Mouse (Mus musculus) heart, adult 8-10 months (tissue): Measurements from ENCODE around the gene Slc25a1. TPM values are rescaled to one million over a fixed set of nuclear protein-coding genes. Genes with fewer than 3 reads are reported as not detected.

Source experiments
- DNase-seq: peaks from one replicate; pipeline ENCODE4 v3.0.0; 2022; ENCODE audit warnings: low spot score
- total RNA-seq, 4 experiments: library from RNA; stranded (reverse); gene quantifications; 2 replicates each; pipeline ENCODE4 v1.2.4; 2022

Slc25a1 gene
- total RNA-seq, 4 experiments from 2014 or later, result 4.6 to 7.9 (median 7.2) TPM

DNA sequence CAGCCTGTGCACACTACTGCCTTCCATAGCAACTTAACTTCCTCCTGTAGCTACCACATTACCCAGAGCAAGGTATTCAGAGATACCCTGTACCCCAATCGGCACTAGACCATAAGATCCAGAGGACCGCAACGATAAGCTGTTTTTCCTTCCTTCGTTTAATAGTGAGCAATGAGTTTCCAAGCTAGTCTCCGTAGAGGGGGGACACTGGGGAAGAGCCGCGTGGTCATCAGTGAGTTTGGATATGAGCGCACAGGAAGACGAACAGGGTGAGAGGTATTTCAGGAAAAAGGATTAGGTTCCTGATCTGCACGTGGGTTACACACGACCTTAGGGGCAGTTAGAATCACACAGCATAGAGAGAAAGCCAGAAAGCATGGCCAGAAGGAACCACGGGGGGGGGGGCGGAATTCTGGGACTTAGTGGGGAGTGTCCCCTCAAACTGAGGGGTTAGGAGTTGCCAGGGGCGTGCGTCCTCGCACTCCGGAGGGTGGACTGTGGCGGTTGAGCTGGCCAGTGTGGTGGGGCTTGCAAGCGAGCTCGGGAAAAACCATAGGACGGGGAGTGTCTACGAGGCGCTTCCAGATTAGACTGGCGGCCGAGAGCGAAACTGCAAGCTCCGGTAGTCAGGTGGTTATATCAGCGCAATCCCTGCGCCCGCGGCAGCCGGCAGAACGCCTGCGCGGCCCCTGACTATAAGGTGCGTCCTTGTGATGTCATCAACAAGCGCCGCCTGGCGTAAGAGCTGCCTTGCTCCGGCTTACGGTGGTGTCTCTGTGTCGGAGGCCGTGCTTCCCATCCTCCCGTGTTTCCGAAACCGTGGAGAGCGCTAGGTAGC is 6.5 kb downstream of the Slc25a1 start:
- peak; percentile 94 for DNase-seq

DNA sequence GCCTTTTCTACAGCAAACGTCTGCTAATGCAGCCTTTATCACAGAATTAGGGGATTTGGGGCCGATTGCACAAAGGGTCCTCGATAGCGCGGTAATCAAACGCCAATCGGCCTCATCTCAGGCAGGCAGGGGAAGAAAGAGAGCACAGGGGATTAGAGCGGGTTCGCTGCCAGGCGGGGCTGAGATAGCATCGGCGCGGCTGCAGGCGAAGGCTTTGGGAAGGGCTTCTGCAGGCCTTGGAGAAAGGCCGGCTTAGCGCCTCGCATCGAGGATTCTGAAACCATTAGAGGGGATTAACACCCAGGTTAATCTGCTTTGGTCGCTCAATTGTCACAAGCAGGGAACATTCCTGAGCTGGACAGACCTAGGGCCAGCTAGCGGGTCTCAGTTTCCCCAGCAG is 7.4 kb downstream of the Slc25a1 start:
- DNase-seq, result no peak

DNA sequence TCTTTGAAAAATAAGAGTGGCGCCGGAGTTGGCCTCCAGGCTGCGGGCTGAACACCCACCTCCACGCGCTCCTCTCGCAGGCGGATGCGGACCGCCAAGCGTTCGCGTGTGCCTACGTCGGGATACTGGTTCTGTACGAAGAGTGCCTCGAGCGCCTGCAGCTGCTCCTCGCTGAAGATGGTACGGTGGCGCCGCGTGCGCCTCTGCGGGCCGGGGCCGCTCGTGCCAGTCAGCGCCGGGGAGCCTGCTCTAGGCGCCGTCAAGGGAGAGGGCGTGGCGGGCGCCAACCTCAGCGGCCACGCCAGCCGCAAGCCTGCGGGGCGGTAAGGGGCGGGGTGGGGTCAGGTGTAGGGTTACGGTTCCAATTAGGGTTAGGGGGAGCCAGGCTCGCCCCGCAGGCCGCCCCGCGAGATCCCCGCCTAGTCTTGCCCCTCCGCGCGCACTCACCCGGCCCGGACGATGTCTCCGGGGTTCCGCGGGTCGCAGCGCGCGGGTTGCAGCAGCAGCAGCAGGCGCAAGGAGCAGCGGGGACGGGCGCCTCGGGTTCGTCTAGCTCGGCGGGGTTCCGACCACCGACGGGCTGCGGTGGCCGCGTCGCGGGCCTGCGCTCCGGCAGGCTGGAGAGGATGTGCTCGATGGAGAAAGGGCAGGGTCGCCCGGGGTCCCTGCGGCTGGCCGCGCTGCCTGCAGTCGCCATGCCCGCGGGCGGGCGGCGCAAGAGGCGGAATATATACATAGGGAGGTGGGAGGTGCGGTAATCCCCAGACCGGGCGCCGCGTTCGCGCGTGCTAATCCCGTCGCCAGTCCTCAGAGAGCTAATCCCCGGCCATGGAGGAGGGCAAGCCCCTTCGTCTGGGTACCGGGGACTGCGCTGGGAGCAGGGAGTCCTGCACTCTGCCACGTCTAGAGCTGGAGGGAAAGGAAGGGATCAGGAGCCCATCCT is 13.4 kb downstream of the Slc25a1 start, which contains the start of gene Gsc2:
Gsc2 (minus strand) TSS at position 753 of the 943 bp plus-strand sequence.
- no peak for DNase-seq

DNA sequence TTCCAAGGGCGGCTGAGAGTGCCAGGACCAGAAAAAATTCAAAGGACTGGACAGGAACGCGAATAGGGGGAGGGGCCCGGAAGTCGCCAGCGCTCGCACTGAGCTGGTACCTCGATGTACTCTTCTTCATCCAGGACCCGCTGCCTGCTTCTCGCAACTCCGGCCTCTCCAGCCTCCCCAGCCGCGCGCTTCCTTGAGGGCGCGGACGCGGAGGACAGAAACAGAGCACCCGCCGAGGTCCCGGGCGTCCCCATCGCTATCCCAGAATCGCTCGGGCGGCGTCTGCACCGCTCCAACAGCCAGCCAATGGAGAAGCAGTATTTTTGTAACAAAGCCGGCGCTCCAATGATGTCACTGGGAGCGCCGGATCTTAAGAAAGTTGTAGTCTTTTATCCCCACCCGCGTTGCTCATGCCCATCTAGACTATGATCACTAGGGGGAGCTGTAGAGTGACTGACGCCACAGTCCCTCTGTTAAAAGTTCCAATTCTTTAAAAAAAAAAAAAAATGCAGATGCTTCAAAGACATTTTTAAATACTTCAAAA is 16.9 kb downstream of the Slc25a1 start, which contains the start of gene Ess2:
Ess2 (minus strand) TSS at position 297 of the 544 bp plus-strand sequence.
- DNase-seq, result peak; percentile 97

DNA sequence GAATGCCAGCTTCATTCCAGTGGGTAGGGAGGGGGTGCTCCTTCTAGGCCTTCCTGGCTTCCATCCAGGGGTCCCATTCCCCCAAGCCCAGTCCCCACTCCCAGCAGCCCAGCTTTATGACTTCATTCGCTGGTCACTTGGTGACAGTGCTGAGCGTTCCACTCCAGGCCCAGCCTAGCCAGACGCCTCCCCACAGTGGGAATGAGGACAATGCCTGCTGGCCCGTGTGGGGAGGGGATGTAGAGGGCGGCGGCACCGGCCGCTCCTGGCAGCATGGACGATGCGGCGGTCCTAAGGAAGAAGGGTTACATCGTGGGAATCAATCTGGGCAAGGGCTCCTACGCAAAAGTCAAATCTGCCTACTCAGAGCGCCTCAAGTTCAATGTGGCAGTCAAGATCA is 29.6 kb downstream of the Slc25a1 start, which contains the start of the genes Dgcr2 and Tssk2:
Dgcr2 (minus strand) TSS at position 101 of the 400 bp plus-strand sequence.
Tssk2 (plus strand) TSS at position 176 of the 400 bp plus-strand sequence.
- no peak for DNase-seq

DNA sequence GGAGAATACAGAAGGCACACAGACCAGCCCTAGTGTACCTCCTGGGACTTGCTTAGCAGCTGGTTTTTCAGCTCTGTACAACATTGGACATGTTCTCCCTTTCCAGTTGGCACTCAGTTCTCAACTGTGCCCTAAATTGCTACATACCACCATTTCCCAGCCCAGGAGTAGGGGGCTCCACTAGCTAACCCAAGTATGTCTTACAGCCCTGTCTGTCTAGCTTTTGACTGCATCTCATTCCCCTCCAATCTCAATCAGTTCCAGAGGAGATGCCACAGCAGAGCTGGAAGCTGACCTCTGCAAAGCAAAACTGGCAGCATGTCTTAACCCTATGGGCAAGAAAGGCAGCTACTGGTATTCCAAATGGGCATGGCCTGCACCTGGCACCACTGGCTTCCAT is 31.9 kb downstream of the Slc25a1 start:
- no peak for DNase-seq

DNA sequence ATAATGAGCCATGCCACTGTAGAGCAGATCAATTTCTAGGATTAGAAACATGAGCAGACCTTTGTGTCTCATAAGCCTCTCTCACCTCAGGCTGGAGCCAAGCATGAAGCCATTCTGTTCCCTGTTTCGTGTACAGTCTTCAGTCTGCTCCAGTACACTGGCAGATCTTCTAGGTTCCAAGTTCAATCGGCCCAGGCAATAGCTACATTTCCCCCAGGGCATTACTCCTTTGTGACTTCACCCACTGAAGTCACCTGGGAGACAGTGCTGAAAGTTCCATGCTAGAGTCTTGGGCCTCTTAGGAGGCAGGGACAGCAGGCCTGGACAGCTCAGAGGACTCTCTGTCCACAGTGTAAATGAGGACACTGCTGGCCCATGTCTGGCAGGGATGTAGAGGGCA is 34.1 kb downstream of the Slc25a1 start, which contains the start of gene Tssk1:
Tssk1 (plus strand) TSS at position 301 of the 400 bp plus-strand sequence.
- DNase-seq, result no peak

DNA sequence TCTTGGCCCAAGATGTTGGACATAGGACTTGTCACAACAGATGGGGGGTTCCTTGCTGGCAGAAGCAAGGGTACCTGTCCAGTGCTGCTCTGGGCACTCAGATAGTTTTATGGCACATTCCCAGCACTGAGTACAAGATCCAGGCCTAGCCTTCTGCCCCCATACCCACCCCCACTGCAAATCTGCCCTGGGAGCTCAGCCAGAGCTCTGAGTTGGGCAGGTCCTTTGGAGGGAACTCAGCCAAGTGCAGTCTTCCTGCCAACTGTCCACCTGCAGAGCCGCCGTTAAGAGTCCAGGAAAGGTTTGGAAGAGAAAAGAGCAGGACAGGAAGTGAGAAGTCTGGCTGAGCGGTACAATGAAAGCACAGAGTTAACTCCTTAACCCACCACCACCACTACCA is 35.4 kb downstream of the Slc25a1 start:
- peak; percentile 35 for DNase-seq

DNA sequence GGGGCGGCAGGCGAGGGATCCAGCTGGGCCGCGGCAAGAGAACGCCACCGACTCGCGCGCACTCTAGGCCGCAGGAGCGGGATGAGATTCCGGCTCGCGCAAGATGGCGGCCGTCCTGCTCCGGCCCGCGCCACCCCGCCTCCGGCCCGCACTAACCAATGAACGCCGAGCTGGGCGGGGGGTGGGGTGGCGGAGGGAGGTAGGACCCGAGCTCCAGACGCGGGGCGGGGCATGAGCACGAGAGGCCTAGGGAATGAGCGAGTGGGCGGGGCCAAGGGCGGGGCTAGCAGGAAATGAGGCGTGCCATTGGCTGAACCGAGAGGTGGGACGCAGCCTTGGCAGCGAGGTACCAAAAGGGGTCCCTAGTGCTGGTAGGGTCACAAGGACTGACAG is 36.5 kb downstream of the Slc25a1 start, which contains the start of gene Gm20518:
Gm20518 (minus strand) TSS at position 105 of the 393 bp plus-strand sequence.
- peak; percentile 98 for DNase-seq

DNA sequence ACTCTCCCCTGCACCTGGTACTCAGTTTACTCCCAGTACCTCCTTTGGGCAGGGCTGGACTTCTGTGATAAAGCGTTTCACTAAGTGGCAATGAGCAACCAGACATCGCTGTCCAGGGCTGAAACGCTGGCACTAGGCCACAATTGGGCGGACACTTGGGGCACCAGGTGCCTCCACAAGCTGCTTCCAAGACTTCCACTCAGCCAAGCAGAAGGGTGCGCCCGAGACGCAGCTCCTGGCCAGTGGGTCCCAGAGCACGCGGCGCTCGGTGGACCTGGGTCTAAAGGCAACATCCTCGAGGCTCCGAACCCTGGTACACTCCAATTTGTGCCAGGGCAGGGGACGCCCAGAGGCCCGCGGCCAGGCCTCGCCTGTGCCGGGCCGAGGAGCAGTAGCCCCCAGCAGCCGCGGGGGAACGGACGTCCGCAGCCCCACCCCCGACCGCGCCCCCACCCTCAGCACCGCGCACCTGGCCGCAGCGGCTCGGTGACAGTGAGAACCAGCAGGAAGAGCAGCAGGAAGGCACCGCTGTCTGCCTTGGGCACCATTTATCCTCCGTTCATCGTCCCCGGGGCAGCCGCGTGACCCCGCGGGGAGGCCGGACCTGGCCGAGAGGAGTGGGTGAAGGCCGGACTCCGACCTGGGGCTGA is 37.0 kb downstream of the Slc25a1 start:
- peak; percentile 36 for DNase-seq

DNA sequence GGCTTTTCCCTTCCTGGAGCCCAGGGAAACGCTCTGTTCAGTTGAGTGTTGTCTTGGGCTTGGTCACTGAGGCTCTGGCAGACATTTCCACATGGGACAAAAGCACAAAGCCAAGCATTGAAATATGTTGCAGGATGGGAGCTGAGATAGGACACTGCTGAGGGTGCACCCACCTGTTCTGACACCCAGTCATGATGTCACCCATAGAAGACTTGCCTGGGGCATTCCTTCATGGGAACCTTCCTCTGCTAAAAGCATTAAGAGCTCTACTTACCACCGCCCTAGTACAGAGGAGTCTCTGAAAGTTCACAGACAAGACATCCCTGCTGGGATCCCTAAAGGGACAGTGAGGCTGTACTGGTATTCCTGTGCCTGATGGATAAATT is 37.7 kb downstream of the Slc25a1 start:
- DNase-seq, result no peak

DNA sequence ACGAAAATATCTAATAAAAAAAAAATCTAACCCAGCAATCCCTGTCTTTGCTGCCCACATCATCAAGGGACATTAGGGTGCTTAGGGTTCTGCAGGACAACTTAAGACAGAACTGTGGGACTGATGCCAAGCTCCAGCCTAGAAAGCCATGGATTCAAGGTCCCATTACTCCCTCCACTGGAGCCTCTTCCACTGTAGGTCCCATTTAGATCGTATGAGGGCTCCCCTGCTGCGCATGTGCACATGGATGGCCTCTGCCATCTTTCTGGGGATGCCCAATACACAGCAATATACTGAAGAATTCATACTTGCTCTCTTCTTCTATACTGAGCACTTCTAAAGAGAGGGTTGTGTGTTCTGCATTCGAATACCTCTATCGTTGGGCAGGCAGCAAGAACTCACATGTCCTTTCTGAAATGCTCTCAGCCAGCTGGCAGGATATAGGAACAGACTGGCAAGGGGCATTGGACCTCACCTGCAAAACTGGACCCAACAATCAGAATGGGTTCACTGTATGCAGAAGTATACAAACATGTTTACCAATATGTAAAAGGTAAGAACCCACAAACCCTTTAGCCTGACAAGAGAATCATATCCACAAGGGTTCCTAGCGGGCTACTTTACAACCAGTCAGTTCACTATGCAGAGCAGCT is 38.2 kb downstream of the Slc25a1 start:
- DNase-seq, result no peak

DNA sequence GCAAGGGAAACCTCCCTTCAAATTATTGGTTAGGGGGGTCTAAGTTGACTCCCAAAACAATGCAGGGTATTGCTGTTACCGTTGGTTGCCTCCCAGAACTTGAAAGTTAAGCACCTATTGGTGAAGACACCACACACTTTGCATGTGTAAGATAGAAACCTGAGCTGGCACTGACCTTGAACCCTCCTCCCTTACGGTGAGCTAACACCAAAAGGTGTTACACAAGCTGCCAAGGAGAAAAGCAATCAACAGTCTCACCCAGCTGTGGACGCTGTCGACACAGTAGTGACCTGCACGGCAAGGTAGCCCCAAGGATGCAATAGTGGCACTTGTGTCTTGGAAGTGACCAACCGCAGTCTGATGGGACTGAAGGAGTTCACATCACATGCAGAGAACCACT is 43.9 kb downstream of the Slc25a1 start:
- DNase-seq, result no peak

DNA sequence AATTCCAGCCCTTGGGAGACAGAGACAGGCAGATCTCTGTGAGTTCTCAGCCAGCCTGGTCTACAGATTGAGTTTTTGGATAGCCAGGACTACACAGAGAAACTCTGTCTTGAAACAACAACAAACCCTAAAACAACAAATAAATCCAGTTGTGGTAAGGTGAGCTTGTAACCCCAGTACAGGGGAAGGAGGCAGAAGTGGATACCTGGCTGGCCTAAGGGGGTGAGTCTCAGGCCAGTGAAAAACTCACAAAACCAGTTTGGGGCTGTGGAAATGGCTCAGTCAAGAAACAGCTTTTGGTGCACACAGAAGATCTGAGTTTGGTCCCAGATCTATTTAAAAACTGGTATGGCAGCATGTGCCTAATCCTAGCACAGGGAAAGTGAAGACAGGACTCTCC is 45.8 kb downstream of the Slc25a1 start:
- no peak for DNase-seq

DNA sequence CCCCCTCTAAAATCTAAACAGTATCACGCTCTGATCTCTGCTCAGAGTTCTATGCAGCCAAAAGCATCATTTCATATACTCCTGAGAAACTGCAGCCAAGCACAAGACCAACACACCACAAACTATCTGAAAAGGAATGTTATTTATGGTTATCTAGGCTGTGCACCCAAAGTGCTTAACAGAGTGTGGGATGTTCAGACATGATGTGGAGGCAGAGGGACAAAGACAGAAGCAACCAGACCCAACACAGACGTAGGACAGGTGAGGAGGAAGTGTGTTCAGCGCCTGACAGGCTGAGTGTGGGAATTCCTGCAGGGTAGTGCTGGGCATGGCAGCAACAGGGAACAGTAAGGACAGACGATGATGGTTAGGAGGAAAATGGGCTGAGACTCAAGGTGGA is 48.4 kb downstream of the Slc25a1 start:
- no peak for DNase-seq

DNA sequence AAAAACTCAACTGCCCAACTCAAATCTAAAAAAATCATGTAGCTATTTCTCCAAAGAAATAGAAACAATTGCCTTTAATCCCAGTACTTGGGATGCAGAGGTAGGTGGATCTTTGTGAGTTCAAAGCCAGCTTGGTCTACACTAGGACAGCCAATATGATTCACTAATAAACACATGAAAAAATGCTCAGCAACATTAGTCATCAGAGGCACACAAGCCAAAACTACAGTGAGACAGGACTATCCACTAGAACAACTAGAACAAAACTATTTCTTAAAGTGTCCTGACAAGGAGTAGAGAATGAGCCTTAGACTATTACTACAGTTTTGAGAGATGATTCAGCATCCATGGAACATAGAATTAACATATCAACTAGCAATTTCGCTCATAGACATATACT is 51.9 kb downstream of the Slc25a1 start:
- DNase-seq, result no peak
